Mouse (Mus musculus) monocyte, adult 5-6 weeks (primary cell): Measurements from ENCODE around the gene Ubr4. TPM values are rescaled to one million over a fixed set of nuclear protein-coding genes. Genes with fewer than 3 reads are reported as not detected.
A peak's percentile ranks its signal among the peaks of the same experiment; 100 is the strongest.

ENCODE experiments used
- ATAC-seq: fragments of 153-309, 156-312 bp; replicated peaks from 2 replicates; pipeline ENCODE4 v1.8.0; 2017; ENCODE audit warnings: mild to moderate bottlenecking; ENCODE audit not compliant: low TSS enrichment, insufficient number of reproducible peaks, severe bottlenecking, poor library complexity, low FRiP score
- total RNA-seq: library from RNA; stranded (forward); fragments of 200-1000, 200-491, 200-594 nt; gene quantifications from 3 replicates; pipeline ENCODE4 v1.2.3, GENCODE M21; 2017

The Ubr4 gene
- total RNA-seq: 38.5 to 107 TPM (median 47.9 TPM) in 3 replicates

GRCm38 (mm10) chr4:139351931-139352711, at the start of gene Ubr4, which contains the start of the genes Mrto4 and Emc1:
Ubr4 (plus strand) TSS chr4:139352609.
Mrto4 (minus strand) TSS chr4:139352576.
Emc1 (plus strand) TSS chr4:139352587.
- ATAC-seq: peak; percentile 91

- ATAC-seq: no peak
Observed at GRCm38 (mm10) chr4:139305521-139305920, 46.9 kb upstream of the Ubr4 start.

GRCm38 (mm10) chr4:139307916-139308315, 44.5 kb upstream of the Ubr4 start:
- peak; percentile 72 for ATAC-seq

- no peak for ATAC-seq
Observed at GRCm38 (mm10) chr4:139309651-139310050, 42.8 kb upstream of the Ubr4 start.

- peak; percentile 48 for ATAC-seq
Observed at GRCm38 (mm10) chr4:139310171-139310898, 42.1 kb upstream of the Ubr4 start, which contains the start of the genes Pqlc2 and Akr7a5. Pqlc2 (minus strand) TSS chr4:139310708. Akr7a5 (plus strand) TSS chr4:139310744.

- no peak for ATAC-seq
Observed at GRCm38 (mm10) chr4:139310899-139311701, 41.3 kb upstream of the Ubr4 start.

GRCm38 (mm10) chr4:139311707-139312106, 40.7 kb upstream of the Ubr4 start:
- ATAC-seq: no peak

GRCm38 (mm10) chr4:139312632-139313031, 39.8 kb upstream of the Ubr4 start:
- no peak for ATAC-seq

GRCm38 (mm10) chr4:139318449-139318848, 34.0 kb upstream of the Ubr4 start:
- no peak for ATAC-seq

GRCm38 (mm10) chr4:139319740-139320139, 32.7 kb upstream of the Ubr4 start:
- ATAC-seq: no peak

- peak; percentile 100 for ATAC-seq
Observed at GRCm38 (mm10) chr4:139330605-139331004, 21.8 kb upstream of the Ubr4 start.

- ATAC-seq: no peak
Observed at GRCm38 (mm10) chr4:139334631-139335295, 17.6 kb upstream of the Ubr4 start.

- no peak for ATAC-seq
Observed at GRCm38 (mm10) chr4:139335507-139335906, 16.9 kb upstream of the Ubr4 start.

- ATAC-seq: peak; percentile 90
Observed at GRCm38 (mm10) chr4:139336822-139337483, 15.5 kb upstream of the Ubr4 start.

- ATAC-seq: no peak
Observed at GRCm38 (mm10) chr4:139338145-139338544, 14.3 kb upstream of the Ubr4 start.

- no peak; the same call in 1 of the 2 replicates for ATAC-seq
Observed at GRCm38 (mm10) chr4:139340835-139341234, 11.6 kb upstream of the Ubr4 start.

- ATAC-seq: 0 out of 2 replicates have a peak, but pooled peaks have one; percentile 19
Observed at GRCm38 (mm10) chr4:139341556-139342233, 10.7 kb upstream of the Ubr4 start.
